Mouse (Mus musculus): ENCODE results near the gene Foxo4. TPM values are rescaled to one million over a fixed set of nuclear protein-coding genes. Genes with fewer than 3 reads are reported as not detected.

Gene Foxo4
- polyA plus RNA-seq, 1 experiment from 2014 or later = 3.1 TPM

DNA sequence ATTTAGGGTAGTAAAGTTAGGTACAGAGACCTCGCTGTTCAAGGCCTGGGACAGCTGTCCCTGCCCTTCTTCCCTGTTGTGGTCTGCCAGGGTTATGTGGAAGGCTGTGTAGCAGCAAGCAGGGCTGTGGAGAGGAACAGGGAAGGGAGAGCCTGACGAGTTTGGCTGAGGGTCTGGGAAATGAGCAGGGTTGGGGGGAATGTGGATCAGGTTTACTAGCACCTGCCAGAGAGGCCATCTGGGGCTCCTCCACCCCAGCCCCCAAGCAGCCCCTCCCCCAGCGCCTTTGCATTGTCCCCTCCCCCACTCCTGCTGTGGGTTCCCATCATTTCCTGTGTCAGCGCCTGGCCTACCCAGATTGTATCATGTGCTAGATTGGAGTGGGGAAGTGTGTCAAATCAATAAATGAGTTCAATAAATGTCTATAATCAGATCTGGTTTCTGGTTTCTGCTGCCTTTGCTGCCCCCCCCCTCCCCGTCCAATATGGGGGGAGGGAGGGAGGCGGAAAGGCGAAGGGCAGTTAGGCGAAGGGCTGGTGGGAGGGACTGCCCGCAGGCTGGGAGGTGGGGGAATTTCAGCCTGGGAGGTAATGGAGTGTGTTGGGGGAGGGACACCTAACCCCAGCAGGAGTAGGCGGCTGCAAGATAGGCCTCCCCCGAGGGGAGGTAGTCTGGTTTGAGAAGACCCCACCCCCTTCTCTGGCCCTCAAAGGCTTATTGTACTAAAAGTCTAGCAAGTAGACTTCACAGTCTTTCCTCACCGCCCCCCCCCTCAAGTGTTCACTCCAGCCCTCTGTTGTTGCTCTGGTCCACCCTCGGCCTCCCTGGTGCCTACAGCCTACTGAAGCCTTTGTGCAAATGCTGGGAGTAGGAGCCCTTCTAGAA, 6.4 kb downstream of the Foxo4 start:
- TF ChIP-seq CTCF (IDR thresholded peaks at IDR 0.05; ENCODE audit: low read depth) = no peak
- H3K27ac ChIP-seq (ENCODE audit: low read depth) = peak overlapping the region; percentile 77
- H3K4me3 ChIP-seq (ENCODE audit: low read depth, low read length) = no peak overlapping the region
- DNase-seq (peak; percentile 70), ATAC-seq (ENCODE audit: insufficient read depth) (peak; percentile 81)
- WGBS = 19% methylated on average over 10 of the region's 13 CpGs
- peak overlapping the region; percentile 15; the same call in 1 of the 2 replicates for H3K4me2 ChIP-seq
- 0 out of 2 replicates have a peak overlapping the region, but pooled peaks have one; percentile 5 for H3K9ac ChIP-seq
- no peaks in the 10 kb centered on the region for H3K27me3 ChIP-seq (ENCODE audit: insufficient read depth, low read length)
- no peaks in the 10 kb centered on the region for H3K36me3 ChIP-seq (ENCODE audit: insufficient read depth)
- no peaks in the 10 kb centered on the region for H3K9me3 ChIP-seq (ENCODE audit: low read depth, low read length)
- no peaks in the 10 kb centered on the region for H3K4me1 ChIP-seq (ENCODE audit: insufficient read depth)

- Histone ChIP-seq H3K27ac (ENCODE audit: low read depth) (no peak within 1 kb of the TSS), H3K27me3 (ENCODE audit: insufficient read depth, low read length) (no peaks in the 10 kb centered on the region), H3K9me3 (ENCODE audit: low read depth, low read length) (no peaks in the 10 kb centered on the region), H3K9ac (no peak within 1 kb of the TSS), H3K4me1 (ENCODE audit: insufficient read depth) (no peaks in the 10 kb centered on the region), H3K4me3 (ENCODE audit: low read depth, low read length) (no peak within 1 kb of the TSS), H3K4me2 (no peak within 1 kb of the TSS), H3K36me3 (ENCODE audit: insufficient read depth) (no peaks in the 10 kb centered on the region)
- TF ChIP-seq CTCF (IDR thresholded peaks at IDR 0.05; ENCODE audit: low read depth) = no peak
- 67% methylated on average over 1 of the region's 1 CpGs for WGBS
- no peak for DNase-seq
- ATAC-seq (ENCODE audit: insufficient read depth) = no peak
Measured at GRCm38 (mm10) chrX:101263892-101264291, 9.6 kb downstream of the Foxo4 start, which contains the start of gene Gm614. TSS of gene Gm614 (minus strand) at chrX:101263992.

DNA sequence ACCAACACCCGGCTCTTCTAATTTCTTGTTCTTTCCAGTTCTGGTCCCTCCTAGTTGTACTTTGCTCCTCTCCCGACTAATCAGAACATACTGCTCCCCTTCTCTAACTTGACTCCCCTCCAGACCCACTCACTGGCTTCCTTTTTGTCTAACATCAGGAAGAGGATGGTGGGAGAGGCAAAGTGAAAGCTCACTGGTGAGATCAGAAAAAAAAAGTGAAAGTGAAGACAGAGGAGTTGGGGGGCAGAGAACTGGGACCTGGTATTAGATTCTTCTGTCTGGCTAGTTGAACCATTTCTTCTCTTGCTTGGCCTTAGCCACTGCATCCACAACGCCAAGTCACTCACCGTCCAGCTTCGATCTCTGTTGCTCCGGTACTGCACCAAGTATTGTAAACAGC, 12.3 kb downstream of the Foxo4 start:
- Histone ChIP-seq H3K36me3 (ENCODE audit: insufficient read depth) (no peaks in the 10 kb centered on the region), H3K27me3 (ENCODE audit: insufficient read depth, low read length) (no peaks in the 10 kb centered on the region), H3K4me3 (ENCODE audit: low read depth, low read length) (no peak overlapping the region), H3K4me1 (ENCODE audit: insufficient read depth) (no peaks in the 10 kb centered on the region), H3K9ac (no peak overlapping the region), H3K27ac (ENCODE audit: low read depth) (no peak overlapping the region), H3K4me2 (no peak overlapping the region), H3K9me3 (ENCODE audit: low read depth, low read length) (no peaks in the 10 kb centered on the region)
- ATAC-seq (ENCODE audit: insufficient read depth) (no peak), DNase-seq (no peak)
- no peak for TF ChIP-seq CTCF (IDR thresholded peaks at IDR 0.05; ENCODE audit: low read depth)
- WGBS = 86% methylated on average over 6 of the region's 6 CpGs

GRCm38 (mm10) chrX:101268025-101268754, 13.9 kb downstream of the Foxo4 start, which contains the start of gene Il2rg:
TSS of gene Il2rg (minus strand) at chrX:101268255.
- Histone ChIP-seq H3K27ac (ENCODE audit: low read depth) (no peak within 1 kb of the TSS), H3K36me3 (ENCODE audit: insufficient read depth) (no peaks in the 10 kb centered on the region), H3K4me3 (ENCODE audit: low read depth, low read length) (no peak within 1 kb of the TSS), H3K4me2 (no peak within 1 kb of the TSS), H3K9me3 (ENCODE audit: low read depth, low read length) (no peaks in the 10 kb centered on the region), H3K27me3 (ENCODE audit: insufficient read depth, low read length) (no peaks in the 10 kb centered on the region), H3K4me1 (ENCODE audit: insufficient read depth) (no peaks in the 10 kb centered on the region), H3K9ac (no peak within 1 kb of the TSS)
- WGBS = 42% methylated on average over 5 of the region's 5 CpGs
- no peak for ATAC-seq (ENCODE audit: insufficient read depth)
- no peak for DNase-seq
- TF ChIP-seq CTCF (IDR thresholded peaks at IDR 0.05; ENCODE audit: low read depth) = no peak

DNA sequence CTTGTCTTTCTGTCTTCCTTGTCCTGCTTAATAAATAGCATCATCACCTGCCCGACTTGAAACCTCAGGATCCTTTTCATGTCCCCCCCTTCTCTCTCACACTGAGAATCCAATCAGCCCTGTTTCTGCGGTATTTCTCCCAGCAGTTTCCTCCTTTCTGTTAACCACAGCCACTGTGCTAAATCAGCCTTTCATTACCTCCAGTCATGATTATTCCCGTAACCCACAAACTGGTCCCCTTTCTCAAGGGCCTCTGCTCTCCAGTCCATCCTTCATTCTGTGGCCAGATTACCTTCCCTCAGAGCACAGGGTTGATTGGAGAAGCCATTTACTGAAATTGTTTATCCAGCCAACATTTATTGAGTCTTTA, 14.4 kb downstream of the Foxo4 start, which contains the start of gene Gm20489:
TSS of gene Gm20489 (minus strand) at position 269 of the 370 bp plus-strand sequence.
- WGBS = 51% methylated on average over 3 of the region's 3 CpGs
- no peaks in the 10 kb centered on the region for H3K9me3 ChIP-seq (ENCODE audit: low read depth, low read length)
- no peak for TF ChIP-seq CTCF (IDR thresholded peaks at IDR 0.05; ENCODE audit: low read depth)
- no peak within 1 kb of the TSS for H3K27ac ChIP-seq (ENCODE audit: low read depth)
- no peak within 1 kb of the TSS for H3K9ac ChIP-seq
- ATAC-seq (ENCODE audit: insufficient read depth) (no peak), DNase-seq (no peak)
- H3K27me3 ChIP-seq (ENCODE audit: insufficient read depth, low read length) = no peaks in the 10 kb centered on the region
- no peaks in the 10 kb centered on the region for H3K36me3 ChIP-seq (ENCODE audit: insufficient read depth)
- no peaks in the 10 kb centered on the region for H3K4me1 ChIP-seq (ENCODE audit: insufficient read depth)
- H3K4me3 ChIP-seq (ENCODE audit: low read depth, low read length) = no peak within 1 kb of the TSS
- no peak within 1 kb of the TSS for H3K4me2 ChIP-seq

DNA sequence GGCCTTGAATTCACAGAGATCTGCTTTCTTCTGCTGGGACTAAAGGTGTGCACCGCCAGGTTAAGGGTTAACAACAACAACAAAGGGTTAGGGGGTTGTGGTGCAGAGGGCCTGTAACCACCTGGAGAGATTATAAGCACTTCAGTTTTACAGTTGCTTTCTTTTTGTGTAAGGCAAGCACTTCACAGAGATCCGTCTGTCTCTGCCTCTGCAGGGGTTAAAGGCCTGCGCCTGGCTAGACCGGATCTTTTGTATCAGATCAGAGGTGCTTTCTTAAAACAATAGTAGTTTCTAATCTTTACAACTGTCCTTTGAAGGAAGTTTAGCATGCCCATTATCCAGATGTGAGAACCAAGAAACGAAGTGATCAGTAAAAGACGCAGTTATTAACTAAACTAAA, 19.1 kb downstream of the Foxo4 start:
- Histone ChIP-seq H3K4me2 (peak overlapping the region; percentile 53), H3K9ac (peak overlapping the region; percentile 40), H3K4me3 (ENCODE audit: low read depth, low read length) (peak overlapping the region; percentile 56), H3K27me3 (ENCODE audit: insufficient read depth, low read length) (no peaks in the 10 kb centered on the region), H3K27ac (ENCODE audit: low read depth) (no peak overlapping the region), H3K4me1 (ENCODE audit: insufficient read depth) (no peaks in the 10 kb centered on the region), H3K9me3 (ENCODE audit: low read depth, low read length) (no peaks in the 10 kb centered on the region), H3K36me3 (ENCODE audit: insufficient read depth) (peaks cover 23% of the 10 kb centered on the region)
- peak; percentile 29; the same call in 1 of the 2 replicates for ATAC-seq (ENCODE audit: insufficient read depth)
- WGBS = 22% methylated on average over 6 of the region's 6 CpGs
- peak; percentile 14 for DNase-seq
- no peak for TF ChIP-seq CTCF (IDR thresholded peaks at IDR 0.05; ENCODE audit: low read depth)

Measured in lung, embryonic 14.5 days (tissue).